Mouse (Mus musculus) CH12.LX (cell line): ENCODE measurements around the gene Gnptg. TPM values are rescaled to one million over a fixed set of nuclear protein-coding genes. Genes with fewer than 3 reads are reported as not detected.

ENCODE experiments used
- DNase-seq: peaks from one replicate; pipeline ENCODE4 v3.0.0-alpha.2; 2013; ENCODE audit errors: extremely low read depth
- H3K27ac ChIP-seq: 2 replicates; pipeline ENCODE4 v1.5.1; 2012; ENCODE audit warnings: low read depth, mild to moderate bottlenecking, control low read depth, moderate library complexity; ENCODE audit not compliant: insufficient read depth
- H3K27me3 ChIP-seq: replicated peaks from 2 replicates; pipeline ENCODE3; 2012; ENCODE audit warnings: inconsistent platforms
- H3K36me3 ChIP-seq, 2 experiments: replicated peaks in 1 of 2; 2 replicates each; pipeline versions ENCODE3 to v1.6.1; 2012; ENCODE audit warnings: inconsistent platforms in 1 of 2, low read length in 1 of 2, mild to moderate bottlenecking in 1 of 2, mixed read lengths in 1 of 2, moderate library complexity in 1 of 2; ENCODE audit not compliant: control insufficient read depth in 1 of 2, insufficient read depth in 1 of 2
- H3K4me1 ChIP-seq, 2 experiments: 2 replicates each; pipeline ENCODE4 v1.6.1; 2012; ENCODE audit warnings: inconsistent platforms in 1 of 2, moderate library complexity in 1 of 2; ENCODE audit not compliant: insufficient read depth in 2 of 2, control insufficient read depth in 1 of 2
- H3K4me2 ChIP-seq: 2 replicates; pipeline ENCODE4 v1.6.1; 2012; ENCODE audit warnings: low read depth, mild to moderate bottlenecking, control low read depth; ENCODE audit not compliant: poor library complexity, insufficient read depth, severe bottlenecking
- H3K4me3 ChIP-seq, 3 experiments: fragments of 150-350 bp in 1 of 3; sonication (generic) in 1 of 3; replicated peaks in 1 of 3; 2 replicates each; pipeline versions ENCODE3 to v1.5.1; 2011 to 2012; ENCODE audit warnings: low read depth in 2 of 3, low read length in 2 of 3, mild to moderate bottlenecking in 2 of 3, moderate library complexity in 2 of 3, control low read depth in 1 of 3, improper control_type of control experiment in 1 of 3, inconsistent platforms in 1 of 3, mixed read lengths in 1 of 3; ENCODE audit not compliant: poor library complexity in 1 of 3
- H3K79me2 ChIP-seq: replicated peaks from 2 replicates; pipeline ENCODE4 v1.6.1; 2012; ENCODE audit warnings: mild to moderate bottlenecking, moderate library complexity; ENCODE audit not compliant: control insufficient read depth, poor library complexity, insufficient read depth, severe bottlenecking; ENCODE audit errors: extremely low read depth
- H3K9ac ChIP-seq: 2 replicates; pipeline ENCODE4 v1.6.1; 2012; ENCODE audit warnings: low read depth, mild to moderate bottlenecking, control low read depth, moderate library complexity; ENCODE audit not compliant: insufficient read depth
- H3K9me3 ChIP-seq: replicated peaks from 2 replicates; pipeline ENCODE3; 2012; ENCODE audit warnings: low read length, inconsistent platforms, mixed read lengths
- CHD1 ChIP-seq: IDR thresholded peaks from 2 replicates; pipeline ENCODE4 v1.6.1; 2012; ENCODE audit warnings: low read depth, low read length, improper control_type of control experiment, inconsistent platforms
- CTCF ChIP-seq, 2 experiments: IDR thresholded peaks in 1 of 2; conservative IDR thresholded peaks in 1 of 2; 2 replicates each; pipeline ENCODE4 v1.5.1; 2011 to 2012; ENCODE audit warnings: low read depth in 2 of 2, low read length in 2 of 2, improper control_type of control experiment in 1 of 2, inconsistent platforms in 1 of 2, mild to moderate bottlenecking in 1 of 2, moderate library complexity in 1 of 2
- HCFC1 ChIP-seq: IDR thresholded peaks from 2 replicates; pipeline ENCODE4 v1.6.1; 2012; ENCODE audit warnings: low read depth, mild to moderate bottlenecking, inconsistent platforms, low read length, improper control_type of control experiment
- IRF4 ChIP-seq: IDR thresholded peaks from 2 replicates; pipeline ENCODE4 v1.6.1; 2014; ENCODE audit warnings: low read depth, mild to moderate bottlenecking, inconsistent platforms, low read length, improper control_type of control experiment
- JUN ChIP-seq: IDR thresholded peaks from 2 replicates; pipeline ENCODE4 v1.6.1; 2011; ENCODE audit warnings: low read depth, mild to moderate bottlenecking, low read length, improper control_type of control experiment, moderate library complexity; ENCODE audit not compliant: insufficient read depth
- JUND ChIP-seq: conservative IDR thresholded peaks from 2 replicates; pipeline ENCODE4 v1.6.1; 2011; ENCODE audit warnings: low read depth, low read length, improper control_type of control experiment
- MAFK ChIP-seq: IDR thresholded peaks from 2 replicates; pipeline ENCODE4 v1.6.1; 2011; ENCODE audit warnings: low read length, improper control_type of control experiment; ENCODE audit not compliant: insufficient replicate concordance
- MAX ChIP-seq: IDR thresholded peaks from 2 replicates; pipeline ENCODE4 v1.6.1; 2011; ENCODE audit warnings: low read length, improper control_type of control experiment
- MXI1 ChIP-seq: IDR thresholded peaks from 2 replicates; pipeline ENCODE4 v1.6.1; 2011; ENCODE audit warnings: mild to moderate bottlenecking, low read depth, low read length, improper control_type of control experiment
- NELFE ChIP-seq: IDR thresholded peaks from 2 replicates; pipeline ENCODE4 v1.6.1; 2011; ENCODE audit warnings: low read depth, low read length, improper control_type of control experiment
- NRF1 ChIP-seq: IDR thresholded peaks from 2 replicates; pipeline ENCODE4 v1.6.1; 2014; ENCODE audit warnings: low read depth, mild to moderate bottlenecking, inconsistent platforms, low read length, improper control_type of control experiment, moderate library complexity
- POLR2A ChIP-seq: IDR thresholded peaks from 2 replicates; pipeline ENCODE4 v1.6.1; 2011; ENCODE audit warnings: low read depth, mild to moderate bottlenecking, improper control_type of control experiment, low read length
- POLR2AphosphoS2 ChIP-seq: IDR thresholded peaks from 2 replicates; pipeline ENCODE4 v1.6.1; 2011; ENCODE audit warnings: low read depth, low read length, improper control_type of control experiment
- RAD21 ChIP-seq: IDR thresholded peaks from 2 replicates; pipeline ENCODE4 v1.6.1; 2011; ENCODE audit warnings: low read depth, mild to moderate bottlenecking, low read length, improper control_type of control experiment, moderate library complexity
- RCOR1 ChIP-seq: conservative IDR thresholded peaks from 2 replicates; pipeline ENCODE4 v1.6.1; 2012; ENCODE audit warnings: low read depth, mild to moderate bottlenecking, inconsistent platforms, low read length, improper control_type of control experiment
- SIN3A ChIP-seq: IDR thresholded peaks from 2 replicates; pipeline ENCODE4 v1.6.1; 2012; ENCODE audit warnings: low read length, improper control_type of control experiment, inconsistent platforms
- TBP ChIP-seq: conservative IDR thresholded peaks from 2 replicates; pipeline ENCODE4 v1.6.1; 2011; ENCODE audit warnings: low read depth, low read length, improper control_type of control experiment
- UBTF ChIP-seq: IDR thresholded peaks from 2 replicates; pipeline ENCODE4 v1.6.1; 2012; ENCODE audit warnings: low read depth, mild to moderate bottlenecking, inconsistent platforms, low read length, improper control_type of control experiment, moderate library complexity
- USF1 ChIP-seq: IDR thresholded peaks from 2 replicates; pipeline ENCODE4 v1.6.1; 2014; ENCODE audit warnings: low read depth, mild to moderate bottlenecking, inconsistent platforms, low read length, improper control_type of control experiment
- USF2 ChIP-seq: conservative IDR thresholded peaks from 2 replicates; pipeline ENCODE4 v1.6.1; 2011; ENCODE audit warnings: low read depth, low read length, improper control_type of control experiment
- ZKSCAN1 ChIP-seq: IDR thresholded peaks from 2 replicates; pipeline ENCODE4 v1.6.1; 2012; ENCODE audit warnings: low read depth, inconsistent platforms, low read length, improper control_type of control experiment, borderline replicate concordance
- ZMIZ1 ChIP-seq: IDR thresholded peaks from 2 replicates; pipeline ENCODE4 v1.6.1; 2012; ENCODE audit warnings: low read depth, mild to moderate bottlenecking, inconsistent platforms, low read length, improper control_type of control experiment
- dilution Hi-C: fragments of 300-500 bp; cut with MboI; formaldehyde crosslinking; loops from 2 replicates; pipeline ENCODE4 v1.14.3; 2020; ENCODE audit warnings: low sequenced_read_pairs; ENCODE audit not compliant: extremely low pct_unique_long_range_greater_than_20kb, extremely low pct_ligation_motif_present
- in situ Hi-C: fragments of 300-500 bp; cut with MboI; formaldehyde crosslinking; loops from 3 replicates; pipeline ENCODE4 v1.14.3; 2019; ENCODE audit warnings: low sequenced_read_pairs, low pct_ligation_motif_present, low pct_unique_long_range_greater_than_20kb, mixed read lengths
- polyA plus RNA-seq: library from polyadenylated mRNA; unstranded; fragments of >175 nt; gene quantifications from 2 replicates; pipeline ENCODE4 v1.2.1, GENCODE M21; 2012; ENCODE audit warnings: low read depth; ENCODE audit not compliant: insufficient read length
- total RNA-seq, 2 experiments: library from RNA; depleted of rRNA; stranded (reverse); fragments of 300-350 nt in 1 of 2; fragments of >200 nt in 1 of 2; gene quantifications; 2 replicates each; pipeline ENCODE4 v1.2.3; 2012 to 2014

Gnptg gene
- total and polyA plus RNA-seq, 3 experiments, result 20.7 to 27.0 (median 24.5) TPM

- TF ChIP-seq ZMIZ1, result peak; percentile 47; the same call in 1 of the 2 replicates
- TF ChIP-seq POLR2A, result peak; percentile 87
- TF ChIP-seq CHD1, result no peak
- TF ChIP-seq HCFC1, result peak; percentile 35; the same call in 1 of the 2 replicates
- TF ChIP-seq SIN3A, result 0 out of 2 replicates have a peak, but pooled peaks have one; percentile 73
- TF ChIP-seq NELFE, result peak; percentile 70
- TF ChIP-seq JUN, result no peak
- TF ChIP-seq MAFK, result peak; percentile 59; the same call in 1 of the 2 replicates
- no peak for TF ChIP-seq RCOR1
- TF ChIP-seq POLR2AphosphoS2, result 0 out of 2 replicates have a peak, but pooled peaks have one; percentile 38
- H3K27me3 ChIP-seq, result no peaks in the 10 kb centered on the region
- peak overlapping the region; percentile 82 for H3K9ac ChIP-seq
- dilution Hi-C loops (no loop called here), in situ Hi-C loops (no loop called here)
- peaks cover 26 to 54% of the 10 kb centered on the region in 2 experiments for H3K36me3 ChIP-seq
- peaks cover 11% of the 10 kb centered on the region; the same call in 1 of the 2 replicates for H3K79me2 ChIP-seq
- H3K9me3 ChIP-seq, result no peaks in the 10 kb centered on the region
- peak; percentile 85 for DNase-seq
- peak overlapping the region; percentile 49 to 58 (median 55) for H3K4me3 ChIP-seq
- peaks cover 27 to 59% of the 10 kb centered on the region in 2 experiments for H3K4me1 ChIP-seq
- H3K27ac ChIP-seq, result peak overlapping the region; percentile 95
- peak overlapping the region; percentile 86 for H3K4me2 ChIP-seq
Observed at GRCm38 (mm10) chr17:25221821-25222503, 18.0 kb downstream of the Gnptg start.

GRCm38 (mm10) chr17:25220746-25221145 lies 19.2 kb downstream of the Gnptg start:
- Histone ChIP-seq H3K9me3 (no peaks in the 10 kb centered on the region), H3K4me3 (no peak overlapping the region), H3K4me1 (peaks cover 24 to 46% of the 10 kb centered on the region in 2 experiments), H3K27ac (peak overlapping the region; percentile 95; the same call in 1 of the 2 replicates), H3K9ac (no peak overlapping the region), H3K4me2 (no peak overlapping the region), H3K36me3 (peaks cover 22 to 52% of the 10 kb centered on the region in 2 experiments), H3K27me3 (no peaks in the 10 kb centered on the region), H3K79me2 (peaks cover 6% of the 10 kb centered on the region; the same call in 1 of the 2 replicates)
- no peak for TF ChIP-seq IRF4
- no peak for TF ChIP-seq NRF1
- no peak for TF ChIP-seq CTCF (conservative IDR thresholded peaks at IDR 0.05 in 1 of 2, IDR thresholded peaks at IDR 0.05 in 1 of 2; ENCODE audit: low read depth in 2 of 2, low read length in 2 of 2)
- no peak for TF ChIP-seq MXI1
- TF ChIP-seq MAX, result no peak
- TF ChIP-seq ZKSCAN1, result no peak
- TF ChIP-seq UBTF, result no peak
- no peak for TF ChIP-seq TBP
- TF ChIP-seq USF2, result no peak
- no peak for TF ChIP-seq JUND
- TF ChIP-seq USF1, result no peak
- no peak for TF ChIP-seq HCFC1
- no peak for TF ChIP-seq RAD21
- dilution Hi-C loops (no loop called here), in situ Hi-C loops (no loop called here)
- no peak for DNase-seq
